Mouse (Mus musculus) intestine, postnatal 0 days (tissue): ENCODE measurements around the gene Akap8l. TPM values are rescaled to one million over a fixed set of nuclear protein-coding genes. Genes with fewer than 3 reads are reported as not detected.

Source experiments
- ATAC-seq: fragments of 200-750 bp; cut with Nextera tagmentation; 2 replicates; pipeline ENCODE4 v1.8.0; 2017; ENCODE audit warnings: mild to moderate bottlenecking, moderate TSS enrichment, moderate library complexity
- H3K27ac ChIP-seq: fragments of 300-500 bp; sonication (generic); 2 replicates; pipeline ENCODE4 v1.5.1; 2014; ENCODE audit warnings: mild to moderate bottlenecking, low read depth, low read length, moderate library complexity
- H3K27me3 ChIP-seq: fragments of 300-500 bp; sonication (generic); replicated peaks from 2 replicates; pipeline ENCODE4 v1.6.1; 2014; ENCODE audit warnings: low read length, mixed read lengths; ENCODE audit not compliant: control insufficient read depth, insufficient read depth
- H3K36me3 ChIP-seq: fragments of 300-500 bp; sonication (generic); 2 replicates; pipeline ENCODE4 v1.6.1; 2014; ENCODE audit warnings: mild to moderate bottlenecking, moderate library complexity; ENCODE audit not compliant: control insufficient read depth, insufficient read depth
- H3K4me1 ChIP-seq: fragments of 300-500 bp; sonication (generic); replicated peaks from 2 replicates; pipeline ENCODE4 v1.6.1; 2014; ENCODE audit warnings: antibody characterized with exemption, low read length, mixed read lengths; ENCODE audit not compliant: control insufficient read depth, insufficient read depth
- H3K4me2 ChIP-seq: fragments of 300-500 bp; sonication (generic); replicated peaks from 2 replicates; pipeline ENCODE4 v1.6.1; 2014; ENCODE audit warnings: low read depth, mild to moderate bottlenecking, moderate library complexity
- H3K4me3 ChIP-seq: fragments of 300-500 bp; sonication (generic); 2 replicates; pipeline ENCODE4 v1.5.1; 2014; ENCODE audit warnings: low read depth, low read length
- H3K9ac ChIP-seq: fragments of 300-500 bp; sonication (generic); 2 replicates; pipeline ENCODE4 v1.6.1; 2014; ENCODE audit warnings: mild to moderate bottlenecking, low read depth, low read length
- H3K9me3 ChIP-seq: fragments of 300-500 bp; sonication (generic); 2 replicates; pipeline ENCODE4 v1.6.1; 2016; ENCODE audit warnings: mixed run types; ENCODE audit not compliant: control insufficient read depth
- CTCF ChIP-seq: sonication (generic); IDR thresholded peaks from 2 replicates; pipeline ENCODE4 v1.5.1; 2016; ENCODE audit warnings: low read depth, mild to moderate bottlenecking, control low read depth, antibody characterized with exemption, moderate library complexity
- WGBS: fragments of 180-500 bp; shearing (Covaris S2); extraction: QIAGEN DNeasy Blood & Tissue Kit; methylation state at CpG from one replicate; pipeline ENCODE4 v1.1.7; 2014; 5-methylcytosine and 5-hydroxymethylcytosine counted together
- polyA plus RNA-seq: library from polyadenylated mRNA; unstranded; fragments of >200 nt; fragmentation: Nextera tagmentation; extraction: Ambion mirVana; gene quantifications from 2 replicates; pipeline ENCODE4 v1.2.1, GENCODE M21; 2015

Gene Akap8l
- polyA plus RNA-seq, 1 experiment from 2014 or later: 21.6 TPM

DNA sequence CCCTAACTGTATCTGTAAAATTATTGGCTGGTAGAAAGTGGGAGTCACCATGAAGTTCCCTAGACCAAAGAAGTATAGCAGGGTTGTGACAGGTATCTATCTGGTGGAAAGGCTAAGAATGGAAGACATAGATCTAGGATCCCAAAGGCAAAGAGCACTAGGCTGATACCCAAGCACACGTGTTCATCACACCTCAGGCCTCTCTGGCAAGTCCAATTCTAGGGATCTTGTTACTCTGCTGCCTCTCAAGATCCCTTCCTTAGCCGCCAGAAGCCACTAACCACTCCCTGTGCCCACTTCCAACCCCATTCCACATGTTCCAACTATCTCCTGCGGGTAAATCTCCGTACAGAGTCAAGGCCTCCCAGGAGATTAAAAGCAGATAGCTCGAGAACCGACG lies 30.5 kb downstream of the Akap8l start:
- H3K36me3 ChIP-seq: peaks cover 30% of the 10 kb centered on the region
- peak overlapping the region; percentile 85 for H3K4me2 ChIP-seq
- no peak for TF ChIP-seq CTCF
- peak overlapping the region; percentile 81 for H3K9ac ChIP-seq
- H3K4me1 ChIP-seq: no peaks in the 10 kb centered on the region
- H3K27me3 ChIP-seq: no peaks in the 10 kb centered on the region
- 0% methylated on average over 7 of the region's 7 CpGs for WGBS
- no peaks in the 10 kb centered on the region for H3K9me3 ChIP-seq
- peak overlapping the region; percentile 93 for H3K4me3 ChIP-seq
- no peak for ATAC-seq
- peak overlapping the region; percentile 93 for H3K27ac ChIP-seq

- no peak overlapping the region for H3K4me3 ChIP-seq
- no peak overlapping the region for H3K4me2 ChIP-seq
- H3K9me3 ChIP-seq: no peaks in the 10 kb centered on the region
- H3K4me1 ChIP-seq: no peaks in the 10 kb centered on the region
- peaks cover 51% of the 10 kb centered on the region for H3K36me3 ChIP-seq
- H3K27me3 ChIP-seq: no peaks in the 10 kb centered on the region
- WGBS: 77% methylated on average over 3 of the region's 3 CpGs
- TF ChIP-seq CTCF: peak; percentile 15; the same call in 1 of the 2 replicates
- no peak for ATAC-seq
- H3K9ac ChIP-seq: no peak overlapping the region
- no peak overlapping the region for H3K27ac ChIP-seq
These were observed 32.7 kb downstream of the Akap8l start for GRCm38 (mm10) chr17:32317708-32318107.

GRCm38 (mm10) chr17:32317032-32317431 lies 33.4 kb downstream of the Akap8l start:
- Histone ChIP-seq H3K27ac (no peak overlapping the region), H3K36me3 (peaks cover 58% of the 10 kb centered on the region), H3K4me2 (no peak overlapping the region), H3K9ac (no peak overlapping the region), H3K9me3 (no peaks in the 10 kb centered on the region), H3K4me3 (no peak overlapping the region), H3K4me1 (no peaks in the 10 kb centered on the region), H3K27me3 (no peaks in the 10 kb centered on the region)
- ATAC-seq: no peak
- 89% methylated on average over 8 of the region's 8 CpGs for WGBS
- no peak for TF ChIP-seq CTCF

DNA sequence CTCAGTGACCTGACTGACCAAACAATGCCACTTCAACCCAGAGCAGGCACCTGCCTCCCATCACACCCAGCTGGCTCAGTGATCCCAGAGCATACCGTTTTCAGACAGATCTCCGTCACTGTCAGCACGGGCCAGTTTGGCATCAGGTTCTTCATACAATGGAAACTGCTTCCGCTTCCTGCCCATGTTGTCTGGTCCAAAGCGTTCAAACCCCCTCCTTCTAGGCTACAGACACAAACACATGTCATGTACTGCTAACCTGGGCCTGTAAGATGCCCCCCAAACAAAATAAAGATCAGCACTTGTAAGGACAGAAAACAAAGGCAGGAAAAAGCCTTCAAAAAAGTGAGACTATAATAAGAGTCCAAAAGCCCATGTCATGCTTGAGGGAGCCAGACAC lies 34.8 kb downstream of the Akap8l start:
- H3K4me1 ChIP-seq: no peaks in the 10 kb centered on the region
- no peak overlapping the region for H3K27ac ChIP-seq
- 92% methylated on average over 5 of the region's 5 CpGs for WGBS
- H3K4me2 ChIP-seq: no peak overlapping the region
- no peak for TF ChIP-seq CTCF
- ATAC-seq: no peak
- H3K27me3 ChIP-seq: no peaks in the 10 kb centered on the region
- H3K9ac ChIP-seq: no peak overlapping the region
- H3K4me3 ChIP-seq: no peak overlapping the region
- H3K36me3 ChIP-seq: peaks cover 73% of the 10 kb centered on the region
- no peaks in the 10 kb centered on the region for H3K9me3 ChIP-seq

- Histone ChIP-seq H3K4me2 (no peak overlapping the region), H3K27ac (no peak overlapping the region), H3K4me3 (no peak overlapping the region), H3K27me3 (no peaks in the 10 kb centered on the region), H3K9ac (no peak overlapping the region), H3K4me1 (no peaks in the 10 kb centered on the region), H3K36me3 (peaks cover 89% of the 10 kb centered on the region), H3K9me3 (no peaks in the 10 kb centered on the region)
- TF ChIP-seq CTCF: no peak
- ATAC-seq: no peak
- WGBS: 72% methylated on average over 5 of the region's 5 CpGs
These were observed 36.5 kb downstream of the Akap8l start for GRCm38 (mm10) chr17:32313892-32314291.

DNA sequence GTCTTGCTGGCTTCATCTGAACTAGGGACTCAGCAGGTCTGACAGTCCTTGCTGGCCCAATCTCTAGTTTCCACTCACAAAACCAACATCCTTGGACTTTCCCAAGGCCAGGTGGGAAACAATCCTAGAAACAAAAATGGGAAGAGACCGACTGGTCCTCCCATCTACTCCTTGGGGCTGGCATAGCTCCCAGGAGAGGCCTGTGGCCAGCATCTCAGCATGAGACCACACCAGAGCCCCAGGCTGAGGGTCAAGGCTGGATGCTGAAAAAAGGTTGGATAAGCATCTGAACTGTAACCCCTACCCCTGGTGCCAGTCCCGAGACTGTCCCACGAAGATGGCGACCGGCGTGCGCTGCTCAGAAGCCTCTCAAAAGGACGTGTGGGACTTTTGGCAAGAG lies 37.6 kb downstream of the Akap8l start:
- H3K27ac ChIP-seq: no peak overlapping the region
- no peaks in the 10 kb centered on the region for H3K4me1 ChIP-seq
- TF ChIP-seq CTCF: no peak
- H3K9me3 ChIP-seq: no peaks in the 10 kb centered on the region
- no peaks in the 10 kb centered on the region for H3K27me3 ChIP-seq
- WGBS: 94% methylated on average over 8 of the region's 8 CpGs
- peaks cover 99% of the 10 kb centered on the region for H3K36me3 ChIP-seq
- no peak for ATAC-seq
- H3K4me3 ChIP-seq: no peak overlapping the region
- no peak overlapping the region for H3K9ac ChIP-seq
- no peak overlapping the region for H3K4me2 ChIP-seq

DNA sequence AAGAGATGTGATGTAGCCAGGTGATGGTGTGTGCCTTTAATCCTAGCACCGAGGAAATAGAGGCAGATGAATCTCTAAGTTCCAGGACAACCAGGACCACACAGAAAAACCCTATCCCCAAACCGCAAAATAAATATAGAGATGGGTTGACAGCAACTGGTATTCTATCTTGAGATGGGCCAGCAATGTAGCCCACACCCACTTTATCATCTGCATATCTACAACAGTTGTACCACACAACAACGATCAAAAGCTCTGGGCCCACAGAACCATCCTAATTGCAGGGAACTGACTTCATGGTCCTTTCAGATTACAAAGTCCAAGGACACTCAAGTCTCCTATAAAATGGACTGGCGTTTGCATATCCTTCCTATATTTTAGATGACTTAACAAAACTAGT lies 42.4 kb downstream of the Akap8l start:
- TF ChIP-seq CTCF: no peak
- H3K9ac ChIP-seq: no peak overlapping the region
- H3K4me3 ChIP-seq: no peak overlapping the region
- ATAC-seq: no peak
- H3K4me1 ChIP-seq: no peaks in the 10 kb centered on the region
- no peaks in the 10 kb centered on the region for H3K9me3 ChIP-seq
- peaks cover 90% of the 10 kb centered on the region for H3K36me3 ChIP-seq
- H3K27me3 ChIP-seq: no peaks in the 10 kb centered on the region
- no peak overlapping the region for H3K4me2 ChIP-seq
- no peak overlapping the region for H3K27ac ChIP-seq
- WGBS: 73% methylated on average over 4 of the region's 4 CpGs
